Comparison of ENCODE assay signal across 8 mouse cellular contexts in the genomic region with DNA sequence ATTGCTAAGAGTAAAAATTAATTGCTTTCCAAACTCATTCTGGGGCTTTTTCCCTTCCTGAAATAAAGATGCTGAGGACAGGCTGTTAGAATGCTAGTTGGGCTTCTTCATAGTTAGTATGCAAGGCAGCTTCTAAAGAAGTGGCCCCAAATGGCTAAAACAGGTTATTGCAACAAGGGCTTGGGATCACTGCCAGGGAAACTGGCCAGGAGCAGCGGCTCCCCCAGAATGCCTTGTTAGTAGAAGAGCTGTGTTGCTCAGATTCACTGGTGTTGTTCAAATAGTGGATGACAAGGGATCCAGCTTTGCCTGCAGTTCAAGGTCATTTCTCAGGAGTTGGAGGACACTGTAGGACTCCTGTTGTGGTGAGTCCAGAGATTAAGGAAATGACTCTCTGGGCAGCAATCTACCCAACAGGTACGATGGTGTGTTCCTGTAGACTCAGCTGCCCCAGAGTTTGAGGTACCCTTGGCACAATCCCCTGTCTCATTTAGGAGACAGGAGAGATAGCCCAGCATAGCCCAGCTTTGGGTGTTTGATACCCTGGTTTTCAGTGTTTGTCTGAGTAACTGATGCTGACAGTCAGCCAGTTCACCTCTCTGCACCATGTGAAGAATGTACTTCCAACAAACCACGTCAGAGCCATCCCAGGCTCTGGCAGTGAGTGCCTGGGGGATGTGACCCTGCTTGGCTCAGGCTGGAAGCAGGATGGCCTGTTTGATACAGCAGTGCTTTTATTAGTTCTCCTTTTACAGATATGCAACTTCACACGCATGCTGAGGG. TPM values are rescaled to one million over a fixed set of nuclear protein-coding genes. Genes with fewer than 3 reads are reported as not detected.
DNase-seq lines count a peak whose midpoint lies in the region; ATAC-seq and TF ChIP-seq lines count a peak whose summit lies in the region.

No protein-coding gene starts in this region.

- peak; percentile 88 to 89 for DNase-seq in cerebellum, postnatal 36 days
- peak; percentile 87 to 88 for DNase-seq in heart, adult 2 months
- DNase-seq in liver, adult 2 months (ENCODE audit: extremely low read depth, low read depth, low spot score), result peak; percentile 55
- DNase-seq in ovary, postnatal 10 days (ENCODE audit: low spot score), result peak; percentile 90

- TF ChIP-seq CTCF in heart, adult 2 months (IDR thresholded peaks at IDR 0.05), result peak; percentile 65
- no peak for TF ChIP-seq CTCF in liver, adult 2 months (IDR thresholded peaks at IDR 0.05; ENCODE audit: low read depth, low read length)

- TF ChIP-seq EP300 in heart, adult 2 months (IDR thresholded peaks at IDR 0.05; ENCODE audit: insufficient read depth, low read depth, low read length), result peak; percentile 65

- 56% methylated on average over 4 of the region's 4 CpGs for WGBS in hindbrain, embryonic 13.5 days
- WGBS in hindbrain, embryonic 12.5 days, result 65% methylated on average over 4 of the region's 4 CpGs
- 23% methylated on average over 4 of the region's 4 CpGs for WGBS in heart, adult 2 months
- 54% methylated on average over 4 of the region's 4 CpGs for WGBS in kidney, embryonic 15.5 days
- WGBS in liver, adult 2 months, result 21% methylated on average over 4 of the region's 4 CpGs

- peak overlapping the region; percentile 24 for H3K27ac ChIP-seq in hindbrain, embryonic 13.5 days
- no peak overlapping the region for H3K27ac ChIP-seq in hindbrain, embryonic 12.5 days
- peak overlapping the region; percentile 90 for H3K27ac ChIP-seq in heart, adult 2 months
- no peak overlapping the region for H3K27ac ChIP-seq in kidney, embryonic 15.5 days
- H3K27ac ChIP-seq in liver, adult 2 months (replicated peaks; ENCODE audit: insufficient read depth, low read depth, low read length), result no peak overlapping the region

- intact Hi-C loops in heart, adult 2 months (cut with DNase I), result loop anchor here (5.0 kb wide), 1 partner anchor 127 kb away; no protein-coding TSS in a partner anchor

- peak; percentile 30 for TF ChIP-seq POLR2A in heart, adult 2 months (IDR thresholded peaks at IDR 0.05; ENCODE audit: insufficient read depth, low read depth, low read length)
- TF ChIP-seq POLR2A in liver, adult 2 months (IDR thresholded peaks at IDR 0.05; ENCODE audit: extremely low read depth, insufficient read depth, low read length), result no peak

- no peak for ATAC-seq in hindbrain, embryonic 13.5 days (ENCODE audit: low FRiP score)
- no peak for ATAC-seq in hindbrain, embryonic 12.5 days (ENCODE audit: low FRiP score)
- ATAC-seq in kidney, embryonic 15.5 days (replicated peaks; ENCODE audit: low FRiP score), result no peak
- no peak for ATAC-seq in megakaryocyte-erythroid progenitor cell, adult 5-6 weeks (replicated peaks; ENCODE audit: low FRiP score, low TSS enrichment, poor library complexity, severe bottlenecking)

- peaks cover 12% of the 10 kb centered on the region for H3K36me3 ChIP-seq in hindbrain, embryonic 13.5 days
- H3K36me3 ChIP-seq in hindbrain, embryonic 12.5 days, result peaks cover 8% of the 10 kb centered on the region; the same call in 1 of the 2 replicates
- peaks cover 23% of the 10 kb centered on the region for H3K36me3 ChIP-seq in heart, adult 2 months (ENCODE audit: control insufficient read depth, insufficient read depth, low read length)
- H3K36me3 ChIP-seq in kidney, embryonic 15.5 days, result peaks cover 26% of the 10 kb centered on the region
- H3K36me3 ChIP-seq in liver, adult 2 months (ENCODE audit: control insufficient read depth, insufficient read depth, low read length), result no peaks in the 10 kb centered on the region

- peaks cover 7% of the 10 kb centered on the region; the same call in 1 of the 2 replicates for H3K27me3 ChIP-seq in hindbrain, embryonic 13.5 days
- peaks cover 3% of the 10 kb centered on the region; the same call in 1 of the 2 replicates for H3K27me3 ChIP-seq in hindbrain, embryonic 12.5 days
- no peaks in the 10 kb centered on the region for H3K27me3 ChIP-seq in heart, adult 2 months (ENCODE audit: control insufficient read depth, insufficient read depth, low read length)
- no peaks in the 10 kb centered on the region for H3K27me3 ChIP-seq in kidney, embryonic 15.5 days
- H3K27me3 ChIP-seq in liver, adult 2 months (ENCODE audit: control insufficient read depth, insufficient read depth, low read length), result no peaks in the 10 kb centered on the region

- peak overlapping the region; percentile 7; the same call in 1 of the 2 replicates for H3K4me3 ChIP-seq in hindbrain, embryonic 13.5 days
- no peak overlapping the region for H3K4me3 ChIP-seq in hindbrain, embryonic 12.5 days
- H3K4me3 ChIP-seq in heart, adult 2 months, result peak overlapping the region; percentile 96
- peak overlapping the region; percentile 12; the same call in 1 of the 2 replicates for H3K4me3 ChIP-seq in kidney, embryonic 15.5 days (replicated peaks)
- no peak overlapping the region for H3K4me3 ChIP-seq in liver, adult 2 months (ENCODE audit: insufficient read depth, low read depth, low read length)

- H3K79me2 ChIP-seq in heart, adult 2 months (replicated peaks; ENCODE audit: control insufficient read depth, insufficient read depth, low read length), result no peaks in the 10 kb centered on the region
- H3K79me2 ChIP-seq in liver, adult 2 months (ENCODE audit: control insufficient read depth, insufficient read depth, low read length), result no peaks in the 10 kb centered on the region

- H3K4me2 ChIP-seq in hindbrain, embryonic 13.5 days, result peak overlapping the region; percentile 39
- no peak overlapping the region for H3K4me2 ChIP-seq in hindbrain, embryonic 12.5 days (replicated peaks)
- peak overlapping the region; percentile 35; the same call in 1 of the 2 replicates for H3K4me2 ChIP-seq in kidney, embryonic 15.5 days

- peaks cover 30% of the 10 kb centered on the region for H3K4me1 ChIP-seq in hindbrain, embryonic 13.5 days (replicated peaks)
- H3K4me1 ChIP-seq in hindbrain, embryonic 12.5 days, result peaks cover 22% of the 10 kb centered on the region
- H3K4me1 ChIP-seq in heart, adult 2 months (ENCODE audit: control insufficient read depth, insufficient read depth, low read length), result peaks cover 7% of the 10 kb centered on the region
- H3K4me1 ChIP-seq in kidney, embryonic 15.5 days, result peaks cover 38% of the 10 kb centered on the region
- peaks cover 6% of the 10 kb centered on the region for H3K4me1 ChIP-seq in liver, adult 2 months (ENCODE audit: control insufficient read depth, insufficient read depth, low read length)

- H3K9me3 ChIP-seq in hindbrain, embryonic 13.5 days, result no peaks in the 10 kb centered on the region
- no peaks in the 10 kb centered on the region for H3K9me3 ChIP-seq in hindbrain, embryonic 12.5 days (replicated peaks)
- H3K9me3 ChIP-seq in kidney, embryonic 15.5 days (replicated peaks), result no peaks in the 10 kb centered on the region

- H3K9ac ChIP-seq in hindbrain, embryonic 13.5 days, result peak overlapping the region; percentile 21; the same call in 1 of the 2 replicates
- no peak overlapping the region for H3K9ac ChIP-seq in hindbrain, embryonic 12.5 days
- H3K9ac ChIP-seq in heart, adult 2 months (ENCODE audit: low read depth, low read length), result peak overlapping the region; percentile 38
- no peak overlapping the region for H3K9ac ChIP-seq in kidney, embryonic 15.5 days
- no peak overlapping the region for H3K9ac ChIP-seq in liver, adult 2 months (ENCODE audit: low read depth, low read length)

RNA-seq across cellular contexts. Expression of a gene that starts 2.4 kb away (rescaled TPM):
- polyA plus RNA-seq in hindbrain, embryonic 13.5 days (2015; fragmentation: Nextera tagmentation; extraction: Ambion mirVana), result 89.3 and 94.9 TPM in 2 replicates
- polyA plus RNA-seq in hindbrain, embryonic 12.5 days (2016; fragmentation: Nextera tagmentation; extraction: Ambion mirVana), result 92.5 and 95.3 TPM in 2 replicates
- total RNA-seq in heart, adult 2 months (2021), result 100 to 1,000 TPM; 448 to 514 TPM
- 343 and 518 TPM in 2 replicates for polyA plus RNA-seq in heart, adult 2 months (2012; rRNA removed)
- polyA plus RNA-seq in kidney, embryonic 15.5 days (2015; fragmentation: Nextera tagmentation; extraction: Ambion mirVana), result 77.3 and 88.3 TPM in 2 replicates
- total RNA-seq in liver, adult 2 months (2014; rRNA removed), result 4.8 and 6.0 TPM in 2 replicates
- polyA plus RNA-seq in liver, adult 2 months (2012; rRNA removed), result 2.5 and 3.3 TPM in 2 replicates
- total RNA-seq in megakaryocyte-erythroid progenitor cell, adult 5-6 weeks (2014; fragmentation: Nextera tagmentation), result 14.1 and 16.1 TPM in 2 replicates
- total RNA-seq in megakaryocyte-erythroid progenitor cell, adult 5-6 weeks (2017), result 11.7 and 13.0 TPM in 2 replicates

RNA-seq across cellular contexts. Expression of a gene that starts 40.1 kb away (rescaled TPM):
- polyA plus RNA-seq in hindbrain, embryonic 13.5 days (2015; fragmentation: Nextera tagmentation; extraction: Ambion mirVana), result 49.1 and 55.8 TPM in 2 replicates
- polyA plus RNA-seq in hindbrain, embryonic 12.5 days (2016; fragmentation: Nextera tagmentation; extraction: Ambion mirVana), result 38.3 and 38.6 TPM in 2 replicates
- total RNA-seq in heart, adult 2 months (2021), result 10 to 100 TPM; 14.7 to 16.9 TPM
- 24.4 and 34.4 TPM in 2 replicates for polyA plus RNA-seq in heart, adult 2 months (2012; rRNA removed)
- polyA plus RNA-seq in kidney, embryonic 15.5 days (2015; fragmentation: Nextera tagmentation; extraction: Ambion mirVana), result 27.8 and 31.7 TPM in 2 replicates
- total RNA-seq in liver, adult 2 months (2014; rRNA removed), result 3.9 and 6.6 TPM in 2 replicates
- polyA plus RNA-seq in liver, adult 2 months (2012; rRNA removed), result 8.4 and 8.9 TPM in 2 replicates
- 21.7 and 24.5 TPM in 2 replicates for total RNA-seq in megakaryocyte-erythroid progenitor cell, adult 5-6 weeks (2014; fragmentation: Nextera tagmentation)
- total RNA-seq in megakaryocyte-erythroid progenitor cell, adult 5-6 weeks (2017), result 15.2 and 20.5 TPM in 2 replicates

Comparison
In these comparisons a context has a peak if more than half of its experiments do, and no peak if none do; other contexts are left out.
1. H3K27ac ChIP-seq: peak in hindbrain, embryonic 13.5 days (single experiment) and heart, adult 2 months (single experiment); none in hindbrain, embryonic 12.5 days (single experiment), kidney, embryonic 15.5 days (single experiment) and liver, adult 2 months (single experiment).
2. H3K4me3 ChIP-seq: peak in hindbrain, embryonic 13.5 days (single experiment), heart, adult 2 months (single experiment) and kidney, embryonic 15.5 days (single experiment); none in hindbrain, embryonic 12.5 days (single experiment) and liver, adult 2 months (single experiment).
3. H3K9ac ChIP-seq: peak in hindbrain, embryonic 13.5 days (single experiment) and heart, adult 2 months (single experiment); none in hindbrain, embryonic 12.5 days (single experiment), kidney, embryonic 15.5 days (single experiment) and liver, adult 2 months (single experiment).
4. RNA of a gene that starts 2.4 kb away (polyA plus RNA-seq): 343 to 518 TPM in heart, adult 2 months, 92.5 to 95.3 TPM in hindbrain, embryonic 12.5 days, 89.3 to 94.9 TPM in hindbrain, embryonic 13.5 days and 77.3 to 88.3 TPM in kidney, embryonic 15.5 days; 2.5 to 3.3 TPM in liver, adult 2 months; every median in the first group is over 10 times any median in the second.
5. Peak in every context shown above with its lines, with median percentiles within 50 percentile points of each other: DNase-seq.